15 mouse cellular contexts compared by ENCODE assay signal in the genomic region with DNA sequence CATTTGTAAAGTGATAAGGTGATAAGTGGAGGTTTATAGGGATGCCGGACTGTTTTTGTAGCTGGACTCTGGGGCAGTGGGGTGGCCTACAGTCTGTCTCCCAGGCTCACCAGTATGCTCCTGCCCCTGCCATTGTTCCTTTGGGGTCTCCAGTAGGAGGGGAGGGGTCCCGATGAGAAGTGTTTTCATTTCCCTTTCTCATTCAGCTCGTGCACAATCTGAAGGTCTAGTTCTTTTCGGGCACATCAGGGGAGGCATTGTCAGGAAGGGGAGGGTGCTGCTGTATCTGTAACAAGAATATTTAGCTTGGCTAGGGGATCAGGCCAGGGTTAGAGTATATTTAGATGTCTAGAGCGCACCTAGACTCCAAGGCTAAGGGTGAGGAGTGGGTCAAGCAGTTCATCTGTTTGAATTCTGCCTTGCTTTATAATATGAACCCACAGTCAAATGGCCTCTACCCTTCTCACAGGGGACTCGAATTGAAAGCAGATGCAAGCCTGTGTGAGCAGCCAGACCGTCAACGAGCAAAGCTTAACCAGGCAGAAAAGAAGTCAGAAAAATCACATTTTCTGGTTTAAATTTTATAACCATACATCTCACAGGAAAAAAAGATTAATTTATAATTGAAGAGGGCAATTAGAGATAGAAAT. TPM values are rescaled to one million over a fixed set of nuclear protein-coding genes. Genes with fewer than 3 reads are reported as not detected.
DNase-seq lines count a peak whose midpoint lies in the region; ATAC-seq lines count a peak whose summit lies in the region.
"Had no signal": no experiment of that assay in that cellular context is flagged by ENCODE, and none has a peak within 500 bp of the region (broad histone marks: within the 10 kb centered on the region; RNA-seq: fewer than 3 reads in every experiment).

No protein-coding gene starts in this region.

- no peaks in the 10 kb centered on the region for H3K9me3 ChIP-seq in forebrain, embryonic 10.5 days
- H3K9me3 ChIP-seq in forebrain, embryonic 15.5 days, result no peaks in the 10 kb centered on the region
- H3K9me3 ChIP-seq in heart, embryonic 14.5 days (ENCODE audit: control insufficient read depth, low read length), result no peaks in the 10 kb centered on the region
- H3K9me3 ChIP-seq in embryonic facial prominence, embryonic 11.5 days (replicated peaks; ENCODE audit: control insufficient read depth, low read length), result no peaks in the 10 kb centered on the region
- H3K9me3 ChIP-seq in limb, embryonic 12.5 days, result no peaks in the 10 kb centered on the region

- no peak for ATAC-seq in forebrain, embryonic 15.5 days (replicated peaks)
- ATAC-seq in heart, embryonic 14.5 days (ENCODE audit: insufficient number of reproducible peaks, insufficient read depth, low FRiP score, low read depth), result no peak
- ATAC-seq in embryonic facial prominence, embryonic 11.5 days (replicated peaks; ENCODE audit: insufficient number of reproducible peaks, low FRiP score, low TSS enrichment, low read depth), result no peak
- ATAC-seq in limb, embryonic 12.5 days (ENCODE audit: insufficient number of reproducible peaks, insufficient read depth, low FRiP score, low TSS enrichment, low read depth), result no peak

- H3K4me2 ChIP-seq in forebrain, embryonic 15.5 days (replicated peaks), result no peak overlapping the region
- peak overlapping the region; percentile 55 for H3K4me2 ChIP-seq in heart, embryonic 14.5 days (ENCODE audit: low read length)
- H3K4me2 ChIP-seq in embryonic facial prominence, embryonic 11.5 days (ENCODE audit: low read depth, low read length), result no peak overlapping the region
- H3K4me2 ChIP-seq in limb, embryonic 12.5 days, result peak overlapping the region; percentile 29

- WGBS in forebrain, embryonic 10.5 days, result 53% methylated on average over 8 of the region's 8 CpGs
- 52% methylated on average over 8 of the region's 8 CpGs for WGBS in forebrain, embryonic 15.5 days
- WGBS in heart, embryonic 14.5 days, result 29% methylated on average over 8 of the region's 8 CpGs
- 34% methylated on average over 8 of the region's 8 CpGs for WGBS in embryonic facial prominence, embryonic 11.5 days
- WGBS in limb, embryonic 12.5 days, result 32% methylated on average over 8 of the region's 8 CpGs

- no peak overlapping the region for H3K4me3 ChIP-seq in forebrain, embryonic 10.5 days
- no peak overlapping the region for H3K4me3 ChIP-seq in forebrain, embryonic 15.5 days
- H3K4me3 ChIP-seq in heart, embryonic 14.5 days (ENCODE audit: control insufficient read depth in 1 of 2, insufficient read depth in 1 of 2, low read depth in 1 of 2, low read length in 2 of 2), result no peak overlapping the region
- H3K4me3 ChIP-seq in embryonic facial prominence, embryonic 11.5 days (ENCODE audit: low read depth, low read length), result no peak overlapping the region
- no peak overlapping the region for H3K4me3 ChIP-seq in limb, embryonic 12.5 days (replicated peaks)
- H3K4me3 ChIP-seq: layer of hippocampus, adult 2 months had no signal

- no peaks in the 10 kb centered on the region for H3K27me3 ChIP-seq in forebrain, embryonic 10.5 days (ENCODE audit: poor library complexity, severe bottlenecking)
- H3K27me3 ChIP-seq in forebrain, embryonic 15.5 days, result no peaks in the 10 kb centered on the region
- no peaks in the 10 kb centered on the region for H3K27me3 ChIP-seq in heart, embryonic 14.5 days (ENCODE audit: control insufficient read depth, insufficient read depth, low read length)
- no peaks in the 10 kb centered on the region for H3K27me3 ChIP-seq in embryonic facial prominence, embryonic 11.5 days (ENCODE audit: control insufficient read depth, insufficient read depth, low read length)
- H3K27me3 ChIP-seq in limb, embryonic 12.5 days, result no peaks in the 10 kb centered on the region
- H3K27me3 ChIP-seq: CH12.LX had no signal

- DNase-seq in forebrain, embryonic 10.5 days (ENCODE audit: extremely low spot score, low spot score), result no peak
- no peak for DNase-seq in heart, adult 9 months (ENCODE audit: low spot score in 2 of 2)
- DNase-seq in embryonic facial prominence, embryonic 11.5 days (ENCODE audit: low spot score), result peak; percentile 74
- DNase-seq in c-Kit-positive CD71-positive TER-119-positive erythroid progenitor cells, embryonic 14.5 days (ENCODE audit: low spot score), result no peak
- DNase-seq in spleen, postnatal 10 days (ENCODE audit: low spot score in 2 of 2), result no peak
- DNase-seq: adrenal gland, postnatal 14 days; cerebellum, adult 8-10 months; liver; lung, adult 18-20 months; retina, postnatal 1 day had no signal

- peak overlapping the region; percentile 46; the same call in 1 of the 2 replicates for H3K27ac ChIP-seq in forebrain, embryonic 10.5 days
- no peak overlapping the region for H3K27ac ChIP-seq in forebrain, embryonic 15.5 days (replicated peaks)
- H3K27ac ChIP-seq in heart, embryonic 14.5 days (replicated peaks in 1 of 2; ENCODE audit: control insufficient read depth in 1 of 2, insufficient read depth in 1 of 2, low read depth in 2 of 2, low read length in 2 of 2), result peak overlapping the region; percentile 44 to 84
- no peak overlapping the region for H3K27ac ChIP-seq in embryonic facial prominence, embryonic 11.5 days (replicated peaks; ENCODE audit: low read depth, low read length)
- H3K27ac ChIP-seq in limb, embryonic 12.5 days, result peak overlapping the region; percentile 47; the same call in 1 of the 2 replicates
- H3K27ac ChIP-seq: layer of hippocampus, adult 2 months had no signal

- peaks cover 22% of the 10 kb centered on the region for H3K4me1 ChIP-seq in forebrain, embryonic 10.5 days
- H3K4me1 ChIP-seq in forebrain, embryonic 15.5 days, result no peaks in the 10 kb centered on the region
- H3K4me1 ChIP-seq in heart, embryonic 14.5 days (ENCODE audit: control insufficient read depth in 2 of 2, insufficient read depth in 2 of 2, low read length in 2 of 2), result peaks cover 22 to 57% of the 10 kb centered on the region in 2 experiments
- no peaks in the 10 kb centered on the region for H3K4me1 ChIP-seq in embryonic facial prominence, embryonic 11.5 days (ENCODE audit: control insufficient read depth, insufficient read depth, low read length)
- peaks cover 18% of the 10 kb centered on the region for H3K4me1 ChIP-seq in limb, embryonic 12.5 days (replicated peaks)

- H3K9ac ChIP-seq in forebrain, embryonic 15.5 days (replicated peaks), result no peak overlapping the region
- H3K9ac ChIP-seq in heart, embryonic 14.5 days (ENCODE audit: low read length), result peak overlapping the region; percentile 44
- no peak overlapping the region for H3K9ac ChIP-seq in embryonic facial prominence, embryonic 11.5 days (replicated peaks; ENCODE audit: low read length)
- H3K9ac ChIP-seq in limb, embryonic 12.5 days (replicated peaks), result no peak overlapping the region

- no peaks in the 10 kb centered on the region for H3K36me3 ChIP-seq in forebrain, embryonic 10.5 days (replicated peaks)
- no peaks in the 10 kb centered on the region for H3K36me3 ChIP-seq in forebrain, embryonic 15.5 days
- H3K36me3 ChIP-seq in heart, embryonic 14.5 days (ENCODE audit: control insufficient read depth, insufficient read depth, low read length), result no peaks in the 10 kb centered on the region
- H3K36me3 ChIP-seq in embryonic facial prominence, embryonic 11.5 days (replicated peaks; ENCODE audit: control insufficient read depth, insufficient read depth, low read depth, low read length), result no peaks in the 10 kb centered on the region
- no peaks in the 10 kb centered on the region for H3K36me3 ChIP-seq in limb, embryonic 12.5 days

RNA-seq across cellular contexts. Expression of a gene that starts 46.0 kb away (rescaled TPM):
- 21.7 and 22.9 TPM in 2 replicates for polyA plus RNA-seq in forebrain, embryonic 10.5 days (2016; fragmentation: Nextera tagmentation; extraction: Ambion mirVana)
- polyA plus RNA-seq in forebrain, embryonic 15.5 days (2015; fragmentation: Nextera tagmentation; extraction: Ambion mirVana), result 40.1 and 41.0 TPM in 2 replicates
- polyA plus RNA-seq in heart, embryonic 14.5 days (2014; fragmentation: Nextera tagmentation; extraction: Ambion mirVana), result 91.1 and 93.2 TPM in 2 replicates
- 29.2 and 33.3 TPM in 2 replicates for polyA plus RNA-seq in embryonic facial prominence, embryonic 11.5 days (2014; fragmentation: Nextera tagmentation; extraction: Ambion mirVana)
- 56.5 and 66.7 TPM in 2 replicates for polyA plus RNA-seq in limb, embryonic 12.5 days (2016; fragmentation: Nextera tagmentation; extraction: Ambion mirVana)

Comparison
In these comparisons a context has a peak if more than half of its experiments do, and no peak if none do; other contexts are left out.
1. H3K27ac ChIP-seq: peak in forebrain, embryonic 10.5 days (single experiment), heart, embryonic 14.5 days (2 of 2) and limb, embryonic 12.5 days (single experiment); none in forebrain, embryonic 15.5 days (single experiment) and embryonic facial prominence, embryonic 11.5 days (single experiment).
2. H3K4me2 ChIP-seq: peak in heart, embryonic 14.5 days (single experiment) and limb, embryonic 12.5 days (single experiment); none in forebrain, embryonic 15.5 days (single experiment) and embryonic facial prominence, embryonic 11.5 days (single experiment).